Mouse (Mus musculus) cerebellum, adult 11-12 months (tissue): ENCODE data around the gene Marcksl1.

ENCODE experiments used
- DNase-seq: peaks from one replicate; pipeline ENCODE4 v3.0.0; 2022

Marcksl1 gene

DNA sequence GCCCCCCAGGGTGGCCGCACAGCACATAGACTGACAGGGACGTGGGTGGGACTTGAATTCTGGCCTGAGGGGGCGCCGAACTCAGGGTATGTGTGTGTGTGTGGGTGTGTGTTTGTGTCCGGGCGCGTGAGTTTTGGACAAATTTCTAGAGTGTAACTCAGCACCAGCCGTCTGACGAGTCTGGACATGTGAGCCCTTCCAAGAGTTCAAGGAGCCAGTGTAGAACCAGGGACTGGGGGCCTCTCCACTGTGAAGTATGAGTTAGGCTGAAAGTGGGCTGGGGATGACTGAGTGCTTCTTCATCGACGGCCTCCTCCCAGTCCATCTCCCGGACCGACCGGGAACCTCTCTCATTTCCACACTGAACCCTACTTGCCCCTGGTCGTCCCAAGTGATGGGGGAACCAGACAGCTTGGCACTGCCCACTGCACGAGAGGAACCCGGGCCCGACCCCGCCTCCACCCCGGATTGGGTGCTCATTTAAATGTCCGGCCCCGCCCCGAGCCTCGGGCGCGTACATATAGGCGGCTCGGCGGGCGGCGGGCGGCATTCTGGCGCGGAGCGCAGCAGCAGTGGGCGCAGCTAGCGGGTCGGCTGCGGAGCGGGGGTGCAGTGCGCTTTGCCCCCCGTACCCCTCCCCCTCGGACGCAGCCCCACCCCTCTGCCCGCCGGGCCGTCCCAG lies at the start of gene Marcksl1:
Marcksl1 (plus strand) TSS at position 496 of the 682 bp plus-strand sequence.
- DNase-seq, result no peak

DNA sequence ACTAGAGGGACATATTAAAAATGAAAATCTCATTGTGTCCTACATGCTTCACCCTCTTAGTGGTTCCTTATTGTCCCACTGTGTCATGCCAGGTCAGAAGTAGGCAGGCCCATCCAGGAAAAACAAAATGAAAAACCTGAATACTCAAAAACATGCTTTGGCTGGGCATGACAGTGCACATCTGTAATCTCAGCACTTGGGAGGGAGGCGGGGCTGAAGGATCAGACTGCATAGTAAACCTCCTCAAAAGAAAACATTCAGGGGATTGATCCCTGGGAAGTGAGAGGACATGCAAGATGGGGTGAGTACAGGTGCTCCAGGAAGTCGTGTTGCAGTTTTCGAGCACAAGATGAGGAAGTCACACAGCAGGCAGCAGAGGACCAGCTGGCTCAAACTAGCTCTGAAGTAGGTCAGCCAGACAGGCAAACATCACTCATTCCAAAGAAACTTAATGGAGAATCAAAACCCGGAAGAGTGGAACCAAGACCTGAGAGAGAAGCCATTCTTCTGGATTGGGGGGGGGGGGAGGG lies 49.0 kb upstream of the Marcksl1 start:
- no peak for DNase-seq

DNA sequence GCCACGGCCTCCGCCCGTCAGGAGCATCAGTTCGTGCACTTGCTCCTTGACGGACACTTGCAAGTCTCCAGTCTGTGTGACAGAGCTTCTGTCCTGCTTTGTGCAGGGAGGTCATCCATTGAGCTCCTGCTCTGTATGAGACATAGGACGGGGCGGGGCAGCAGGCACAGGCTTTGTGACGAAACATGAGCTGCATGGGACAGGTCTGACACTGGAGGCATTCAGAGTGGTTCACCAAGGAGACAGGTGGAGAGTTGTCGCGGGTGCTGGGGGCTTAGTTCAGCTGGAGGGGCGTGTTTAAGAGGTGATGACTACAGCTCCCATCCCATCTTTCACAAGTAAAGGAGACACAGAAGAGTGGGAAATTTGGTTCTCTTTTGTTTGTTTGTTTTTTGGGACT lies 37.3 kb upstream of the Marcksl1 start:
- no peak for DNase-seq

DNA sequence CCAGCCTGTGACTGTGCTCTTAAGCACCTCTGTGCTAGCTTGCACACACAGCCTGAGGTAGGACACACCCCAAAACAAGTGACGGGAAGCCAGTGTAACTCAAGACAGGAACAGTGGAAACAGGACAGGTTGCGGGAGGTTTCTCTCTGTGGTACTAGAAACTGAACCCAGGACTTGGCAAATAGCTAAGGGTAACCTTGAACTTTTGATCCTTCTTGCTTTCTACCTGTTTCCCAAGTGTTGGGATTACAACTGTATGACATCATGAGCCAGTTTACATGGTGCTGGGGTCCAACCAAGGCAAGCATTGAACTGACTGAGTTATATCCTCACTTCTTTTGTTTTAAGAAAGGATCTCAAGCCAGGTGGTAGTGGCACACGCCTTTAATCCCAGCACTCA lies 33.5 kb upstream of the Marcksl1 start:
- no peak for DNase-seq

DNA sequence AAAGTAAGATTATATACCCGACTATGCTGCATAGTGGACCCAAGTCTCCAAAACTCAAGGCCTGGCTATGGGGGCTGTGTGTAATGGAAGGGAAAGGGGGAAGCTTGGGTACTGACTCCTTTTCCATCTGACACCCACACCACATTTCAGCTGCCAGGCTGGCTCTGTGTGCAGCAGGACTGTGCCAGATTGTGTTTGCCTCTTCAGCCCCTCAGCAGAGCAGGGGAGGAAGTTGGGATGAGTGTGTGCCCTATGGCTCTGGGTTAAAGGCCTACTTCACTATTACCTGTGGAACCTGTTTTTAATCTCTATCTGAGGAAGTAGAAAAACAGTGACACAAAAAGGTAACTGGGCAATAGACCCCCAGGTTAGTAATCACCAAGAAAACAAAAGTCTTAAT lies 32.3 kb upstream of the Marcksl1 start:
- DNase-seq, result no peak

DNA sequence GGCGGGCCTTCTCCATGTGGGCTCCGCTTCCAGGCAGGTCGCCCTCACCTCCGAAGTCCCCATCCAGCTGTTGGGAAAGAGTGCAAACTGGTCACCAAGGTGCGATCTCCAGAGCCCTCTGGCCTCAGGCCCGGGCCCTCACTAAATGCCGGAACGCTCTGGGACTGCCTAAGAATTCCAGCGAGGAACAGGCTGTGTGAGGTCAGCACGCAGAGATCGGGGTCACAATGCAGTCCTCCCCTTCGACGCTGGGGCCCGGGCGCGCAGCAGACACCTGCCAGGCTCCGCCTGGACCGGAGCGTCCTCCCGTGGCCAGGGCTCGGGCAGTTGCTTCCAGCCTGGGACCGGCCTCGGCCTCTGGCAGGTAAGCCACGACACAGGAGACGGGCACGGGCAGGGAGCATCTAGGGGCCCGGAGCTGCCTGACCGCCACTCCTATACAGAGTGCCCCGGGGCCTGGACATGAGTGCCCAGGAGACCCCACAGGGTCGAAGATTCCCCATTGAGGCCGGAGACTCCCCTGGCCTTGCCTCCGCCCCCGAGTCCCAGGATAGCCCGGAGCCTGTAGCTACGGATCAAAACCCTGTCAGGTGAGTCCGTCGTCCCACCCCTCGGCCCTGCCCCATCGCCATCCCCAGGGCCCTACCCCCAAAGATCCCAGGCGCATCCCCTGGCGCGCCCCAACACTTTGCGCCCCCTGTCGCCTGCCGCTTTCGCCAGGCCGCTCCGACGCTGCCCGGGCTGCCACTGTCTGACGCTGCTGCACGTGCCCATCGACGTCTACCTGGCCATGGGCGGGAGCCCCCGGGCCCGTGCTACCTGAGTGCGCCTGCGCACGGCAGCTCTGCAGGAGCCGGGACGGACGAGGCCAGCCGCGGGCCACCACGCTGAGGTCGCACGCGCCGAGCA lies 22.2 kb upstream of the Marcksl1 start, which contains the start of the genes Tssk3 and Fam229a:
Tssk3 (minus strand) TSS at position 51 of the 909 bp plus-strand sequence.
Fam229a (plus strand) TSS at position 219 of the 909 bp plus-strand sequence.
- peak; percentile 70 for DNase-seq

DNA sequence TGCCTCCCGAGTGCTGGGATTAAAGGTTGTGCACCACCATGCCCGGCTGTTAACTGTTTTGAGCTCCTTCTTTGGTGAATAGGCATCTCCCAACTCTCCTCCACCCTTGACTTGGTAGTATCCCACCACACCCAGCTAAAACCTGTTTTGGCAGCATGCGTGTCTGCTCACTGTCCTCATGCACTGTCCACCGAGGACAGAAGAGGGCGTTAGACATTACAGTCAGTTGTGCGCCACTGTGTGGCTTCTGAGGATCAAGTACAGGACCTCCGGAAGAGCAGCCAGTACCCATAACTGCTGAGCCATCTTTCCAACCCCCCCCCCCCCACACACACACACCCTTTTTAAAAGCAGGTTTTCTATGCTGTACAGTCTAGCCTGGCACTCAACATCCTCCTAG lies 18.7 kb upstream of the Marcksl1 start:
- no peak for DNase-seq

DNA sequence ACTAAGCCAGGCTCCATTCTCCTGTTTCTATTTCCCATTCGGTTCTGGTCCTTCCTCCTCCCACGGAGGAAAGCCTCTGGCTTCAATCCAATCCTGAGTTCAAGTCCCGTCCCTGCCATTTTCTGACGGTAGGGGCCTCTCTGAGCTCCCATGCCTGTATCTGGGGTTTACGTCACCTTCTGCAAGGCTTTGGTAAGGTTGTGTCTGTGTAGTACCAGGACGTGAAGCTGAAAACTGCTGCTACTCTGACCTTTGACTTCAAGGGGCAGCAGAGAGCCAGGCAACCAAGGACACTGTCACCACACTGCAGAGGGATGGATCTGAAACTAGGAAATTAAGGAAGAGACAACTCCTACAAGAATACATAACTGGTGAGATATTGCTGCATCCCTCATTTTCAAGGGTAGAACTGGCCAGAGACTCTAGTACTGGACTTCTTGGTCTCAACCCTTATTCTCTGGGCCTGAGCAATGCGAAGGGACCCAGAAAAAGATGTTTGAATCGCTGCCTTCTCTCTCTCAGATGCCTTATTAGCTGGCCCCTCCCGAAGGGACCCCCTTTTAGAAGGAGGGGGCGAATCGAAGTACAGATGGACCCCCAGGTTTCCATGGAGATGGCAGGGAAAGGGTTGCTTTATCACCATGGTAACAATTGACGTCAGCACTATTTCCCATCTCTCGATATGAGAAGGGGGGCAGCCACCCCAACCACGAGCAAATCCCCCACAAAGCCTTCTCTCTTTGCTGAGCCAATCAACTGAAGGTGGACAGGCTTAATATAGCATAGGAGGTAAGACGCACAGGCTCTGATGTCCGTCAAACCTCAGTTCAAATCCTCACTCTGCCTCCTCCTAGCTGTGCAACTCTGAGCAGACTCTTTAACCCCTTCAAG lies 17.5 kb upstream of the Marcksl1 start:
- DNase-seq, result no peak

DNA sequence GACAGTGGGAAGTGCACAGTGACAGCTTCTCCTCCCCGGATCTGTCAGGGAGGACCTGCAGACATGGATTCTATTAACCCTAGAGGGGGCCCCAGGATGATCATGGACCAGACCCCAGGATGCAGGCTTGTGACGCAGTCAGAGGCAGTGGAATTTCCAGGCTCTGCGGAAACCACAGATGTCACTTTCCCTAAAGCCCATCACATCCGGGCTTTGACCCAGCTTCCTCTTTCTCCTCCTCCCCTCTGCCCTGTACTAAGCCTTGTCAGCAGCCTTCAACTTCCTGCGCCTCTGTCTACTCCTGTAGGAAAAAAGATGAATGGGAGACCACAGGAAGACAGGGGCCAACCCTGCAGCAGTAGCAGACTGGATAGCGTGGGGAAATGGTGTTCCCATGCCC lies 16.8 kb upstream of the Marcksl1 start:
- DNase-seq, result no peak

DNA sequence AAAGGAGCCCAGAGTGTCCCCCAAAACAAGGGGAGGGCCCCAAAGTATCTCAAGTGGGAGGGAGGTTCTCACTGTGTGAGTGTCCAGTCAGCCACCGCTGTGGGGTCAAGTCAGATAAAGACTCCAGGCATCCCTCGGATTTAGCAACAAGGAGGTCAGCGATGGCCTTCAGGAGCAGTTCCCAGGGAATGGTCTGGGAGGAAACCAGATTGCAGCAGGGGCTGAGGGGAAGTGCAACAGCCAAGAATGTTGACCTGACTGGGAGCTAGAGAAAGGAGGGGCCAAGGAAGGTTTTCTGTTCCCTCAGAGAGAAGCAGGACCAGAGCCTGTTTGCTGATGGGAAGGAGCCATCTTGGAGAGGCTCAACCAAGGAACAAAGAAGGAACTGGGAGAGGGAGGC lies 14.4 kb upstream of the Marcksl1 start:
- no peak for DNase-seq

DNA sequence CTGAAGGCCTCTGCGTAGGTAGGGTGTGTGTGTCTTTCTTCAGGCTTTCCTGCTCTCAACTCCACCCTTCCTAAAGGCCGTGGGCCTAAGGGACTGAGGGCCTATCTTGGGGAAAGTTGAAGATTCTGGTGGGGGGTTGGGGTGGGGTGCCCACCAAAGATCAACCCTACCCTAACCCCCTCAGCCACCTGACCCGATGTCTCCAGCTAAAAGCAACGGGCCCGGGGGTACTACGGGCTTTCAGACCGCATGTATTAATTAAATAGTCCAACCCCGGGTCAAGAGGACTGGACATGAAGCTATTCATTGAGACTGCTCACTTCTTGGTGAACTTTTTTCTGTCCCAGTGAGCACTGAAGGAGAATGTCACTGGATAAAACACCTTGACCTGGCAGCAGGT lies 13.4 kb upstream of the Marcksl1 start:
- DNase-seq, result no peak

DNA sequence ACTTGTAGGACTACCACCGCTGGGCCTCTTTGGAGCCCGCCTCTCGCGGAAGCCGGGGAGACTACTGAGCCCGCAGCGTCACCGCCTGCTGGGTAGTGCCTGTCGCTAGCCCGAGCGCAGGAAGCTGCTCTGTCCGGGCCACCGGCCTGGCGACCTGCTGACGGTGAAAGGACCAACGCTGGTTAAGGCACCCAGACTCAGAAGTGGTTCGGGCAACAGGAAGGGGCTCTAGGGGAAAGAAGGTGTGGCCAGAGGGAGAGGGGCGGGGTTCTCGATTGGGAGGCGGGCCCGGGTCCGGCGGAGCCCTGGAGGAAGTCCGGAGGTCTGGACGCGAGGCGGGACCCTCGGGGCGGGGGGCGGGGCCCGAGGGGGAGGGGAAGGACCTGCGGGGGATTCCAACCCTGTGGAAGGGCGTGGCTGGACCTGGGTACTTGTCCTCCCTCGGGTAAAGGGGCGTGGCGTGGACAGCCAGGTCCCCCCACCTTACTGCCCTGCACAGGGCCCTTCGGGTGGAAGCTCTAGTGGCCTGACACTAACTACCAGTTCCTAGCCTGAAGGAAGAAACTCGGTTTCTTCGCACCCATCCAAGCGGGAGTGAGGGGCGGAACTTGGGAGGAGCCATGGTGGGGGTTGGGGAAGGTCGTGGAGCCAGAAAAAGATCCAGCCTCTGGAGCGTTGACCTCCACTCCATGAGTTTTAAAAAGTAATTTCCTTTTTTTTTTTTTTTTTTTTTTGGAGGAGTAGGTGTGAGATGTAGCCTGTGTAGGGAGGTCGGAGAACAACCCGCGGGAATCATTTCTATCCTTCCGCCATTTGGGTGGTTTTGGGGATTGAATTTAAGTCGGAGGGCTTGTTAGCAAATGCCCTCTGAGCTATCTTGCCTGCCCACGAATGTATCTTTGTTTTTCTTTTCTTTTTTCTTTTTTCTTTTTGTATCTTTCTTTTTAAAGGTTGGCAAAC lies 12.5 kb upstream of the Marcksl1 start:
- peak; percentile 30 for DNase-seq

DNA sequence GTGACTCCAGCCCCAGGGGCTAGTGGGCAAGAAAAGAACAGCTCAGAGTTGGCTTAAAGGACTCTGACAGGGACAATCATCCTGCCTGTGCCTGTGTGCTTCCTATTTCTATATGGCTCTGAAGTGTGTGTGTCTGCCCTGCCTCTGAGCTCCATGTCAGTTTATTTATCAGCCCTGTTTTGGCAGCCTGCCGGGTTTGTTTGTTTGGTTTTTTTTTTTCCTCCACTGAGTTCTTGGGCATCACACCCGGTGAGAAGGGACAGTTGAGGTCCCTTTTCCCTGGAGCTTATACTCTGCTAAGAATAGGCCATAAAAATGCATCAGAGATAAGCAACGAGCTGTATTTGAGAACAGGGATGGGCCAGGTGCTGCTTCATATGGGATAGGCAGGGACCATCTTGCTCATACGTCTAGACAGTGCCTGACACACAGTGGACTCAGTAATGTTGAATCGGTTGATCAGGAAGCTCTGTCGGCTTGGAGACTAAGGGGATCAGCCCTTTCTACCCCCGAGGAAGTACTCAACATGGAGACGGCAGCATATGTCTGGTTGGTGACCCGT lies 11.0 kb upstream of the Marcksl1 start:
- no peak for DNase-seq

DNA sequence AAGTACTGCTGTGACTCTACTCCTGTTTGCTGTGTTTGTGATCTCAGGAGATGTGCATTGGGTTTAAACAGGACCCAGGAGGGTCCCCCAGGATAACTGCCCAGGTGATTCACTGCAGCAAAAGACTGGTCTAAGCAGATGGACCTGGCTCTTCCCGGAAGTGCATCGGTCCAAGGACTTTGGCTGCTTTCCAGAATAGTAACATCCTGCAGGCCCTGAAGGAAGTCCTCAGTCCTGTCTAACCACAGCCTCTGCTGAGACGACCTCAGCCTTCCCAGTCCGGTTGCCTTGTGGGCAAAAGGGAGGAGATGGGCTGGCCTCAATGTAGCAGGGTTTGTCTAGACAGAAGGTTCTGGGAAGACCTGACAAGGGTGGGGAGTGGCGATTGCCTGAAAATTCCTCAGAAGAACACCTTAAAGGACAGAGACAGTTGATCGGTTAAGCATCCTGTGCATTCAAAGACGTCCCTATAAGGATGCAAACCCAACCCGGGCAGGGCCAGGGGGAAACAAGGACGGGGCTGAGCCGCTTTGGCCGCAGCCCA lies 10.4 kb upstream of the Marcksl1 start:
- DNase-seq, result no peak

DNA sequence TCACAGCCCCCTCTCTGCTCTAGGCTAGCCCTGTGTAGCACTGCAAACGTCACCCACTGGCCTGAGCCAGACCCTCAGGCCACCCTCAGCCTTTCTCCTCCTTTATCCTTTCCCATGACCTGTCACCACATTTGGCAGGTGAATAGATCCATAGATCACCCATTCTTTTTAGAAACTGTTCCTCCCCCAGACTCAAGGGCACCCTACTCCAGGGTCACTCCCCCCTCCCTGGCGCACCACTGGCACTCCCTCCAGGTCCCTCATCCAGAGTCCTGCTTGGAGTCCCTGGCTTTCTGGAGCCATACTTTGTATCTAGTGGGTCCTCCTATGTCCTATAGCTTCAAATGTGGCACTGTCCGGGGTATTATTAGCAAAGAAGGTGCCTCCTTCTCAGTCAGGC lies 7.9 kb upstream of the Marcksl1 start:
- DNase-seq, result no peak

DNA sequence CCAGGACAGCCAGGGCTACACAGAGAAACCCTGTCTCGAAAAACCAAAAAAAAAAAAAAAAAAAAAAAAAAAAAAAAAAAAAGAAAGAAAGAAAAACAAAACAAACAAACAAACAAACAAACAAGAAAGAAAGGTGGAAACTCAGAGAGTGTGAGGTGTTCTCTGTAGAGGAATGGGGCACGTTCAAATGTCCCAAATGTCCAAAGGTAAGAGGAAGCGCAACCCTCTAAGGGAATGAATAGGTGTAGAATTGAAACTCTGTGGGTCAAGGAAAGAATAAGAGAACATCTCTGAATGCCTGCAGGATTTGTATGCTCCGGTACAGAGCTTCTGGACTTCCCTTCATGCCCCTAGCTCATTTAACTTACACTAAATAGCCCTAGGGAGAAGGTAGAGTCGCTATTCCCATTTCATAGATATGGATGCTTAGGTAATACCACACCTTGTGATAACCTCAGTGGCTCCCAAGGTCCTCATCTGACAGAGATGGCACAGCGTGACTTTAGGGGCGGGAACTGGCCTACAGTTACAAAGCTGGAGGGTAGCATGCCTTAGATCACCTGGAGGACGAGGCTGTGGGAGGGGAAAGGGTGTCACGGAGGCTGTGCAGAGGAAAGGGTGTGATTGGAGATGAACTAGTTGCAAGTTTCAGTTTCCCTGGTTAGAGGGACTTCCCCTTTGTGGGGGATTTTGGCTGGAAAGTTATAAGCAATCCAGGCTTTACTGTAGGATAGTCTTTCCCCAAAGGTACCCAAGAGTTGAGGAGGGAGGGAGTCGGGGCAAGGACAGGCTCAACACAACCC lies 5.7 kb upstream of the Marcksl1 start:
- DNase-seq, result no peak

DNA sequence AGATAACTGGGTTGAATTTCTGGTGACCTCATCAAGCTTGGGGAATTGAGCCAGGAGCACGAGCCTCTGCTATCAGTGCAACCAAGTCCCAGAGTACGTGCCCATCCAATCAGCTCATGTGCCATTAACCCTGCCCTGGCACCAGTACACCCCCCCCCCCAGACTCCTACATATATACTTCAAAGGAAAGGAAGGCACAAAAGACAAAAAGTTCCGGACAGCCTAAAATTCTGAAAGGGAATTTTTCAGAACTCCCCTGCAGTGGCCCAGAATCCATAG lies 5.2 kb upstream of the Marcksl1 start:
- DNase-seq, result no peak

DNA sequence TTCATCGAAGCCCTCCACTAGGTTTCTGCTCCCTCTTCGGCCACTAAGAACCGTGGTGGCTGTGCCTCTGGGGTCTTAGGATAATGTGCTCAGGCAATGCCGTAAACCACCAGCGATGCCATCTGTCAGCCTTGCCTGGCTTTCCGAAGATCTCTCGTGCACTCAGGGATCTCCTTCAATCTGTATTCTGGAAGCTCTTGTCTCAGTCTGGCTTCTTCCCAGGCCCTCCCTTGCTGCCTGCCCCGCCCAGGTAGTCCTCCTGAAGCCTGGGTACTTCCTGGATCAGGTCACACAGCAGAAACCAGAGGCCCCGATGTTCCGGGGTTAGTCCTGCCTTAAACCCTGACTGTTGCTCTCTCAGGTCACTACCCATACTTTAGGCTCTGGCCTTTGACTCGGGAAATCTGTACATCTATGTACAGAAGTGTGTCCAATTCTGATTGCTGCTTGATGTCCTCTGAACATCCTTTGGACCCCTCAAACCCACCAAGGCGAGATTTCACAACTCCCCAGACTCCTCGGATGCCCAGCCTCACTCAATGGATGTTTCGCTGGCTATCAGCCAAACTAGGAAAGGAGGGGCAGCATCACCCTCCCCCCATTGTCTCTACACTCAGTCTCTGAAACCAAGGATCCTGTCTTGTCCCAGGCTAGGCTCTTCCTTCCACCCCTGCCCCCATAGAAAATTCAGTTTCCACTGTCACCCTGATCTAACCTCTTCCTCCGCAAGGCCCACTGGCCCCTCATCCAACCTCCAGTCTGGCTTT lies 4.4 kb upstream of the Marcksl1 start:
- no peak for DNase-seq

DNA sequence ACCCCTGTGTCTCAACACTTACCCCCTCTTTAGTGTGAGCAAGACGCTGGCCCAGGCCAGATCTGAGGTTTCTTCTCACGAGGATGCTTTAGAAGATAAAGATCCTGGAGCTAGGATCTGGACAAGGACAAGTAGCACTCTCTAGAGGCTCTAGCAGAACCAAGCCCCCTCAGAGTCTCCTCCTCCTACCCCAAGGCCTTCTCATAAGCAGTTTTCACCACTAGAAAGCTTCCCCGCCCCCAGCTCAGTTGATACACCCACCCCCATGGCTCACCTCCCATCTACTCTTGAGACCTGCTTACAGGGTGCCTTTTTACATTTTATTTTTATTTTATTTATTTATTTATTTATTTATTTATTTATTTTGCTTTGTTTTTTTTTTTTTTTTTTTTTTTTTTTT lies 3.7 kb upstream of the Marcksl1 start:
- DNase-seq, result no peak
